Mouse (Mus musculus) cortical plate, adult 2 months (tissue): Measurements from ENCODE around the gene Cyp24a1. TPM values are rescaled to one million over a fixed set of nuclear protein-coding genes. Genes with fewer than 3 reads are reported as not detected.

ENCODE experiments used
- H3K27ac ChIP-seq: fragments of 200-500 bp; 2 replicates; pipeline ENCODE4 v1.5.1; 2012; ENCODE audit warnings: low read length, control low read depth, inconsistent platforms; ENCODE audit not compliant: insufficient read depth
- H3K4me1 ChIP-seq: fragments of 200-500 bp; 2 replicates; pipeline ENCODE4 v1.6.1; 2011; ENCODE audit warnings: low read length; ENCODE audit not compliant: control insufficient read depth, insufficient read depth
- H3K4me3 ChIP-seq: fragments of 200-500 bp; 2 replicates; pipeline ENCODE4 v1.5.1; 2011; ENCODE audit warnings: mild to moderate bottlenecking, low read length, control low read depth; ENCODE audit not compliant: insufficient read depth
- CTCF ChIP-seq: fragments of 200-500 bp; IDR thresholded peaks from 2 replicates; pipeline ENCODE4 v1.5.1; 2011; ENCODE audit warnings: mild to moderate bottlenecking, control low read depth, low read length; ENCODE audit not compliant: insufficient read depth; ENCODE audit errors: extremely low read depth
- POLR2A ChIP-seq: fragments of 200-500 bp; IDR thresholded peaks from 2 replicates; pipeline ENCODE4 v1.6.1; 2011; ENCODE audit warnings: mild to moderate bottlenecking, low read length, control low read depth; ENCODE audit not compliant: insufficient read depth; ENCODE audit errors: extremely low read depth
- polyA plus RNA-seq: library from polyadenylated mRNA; depleted of rRNA; stranded (reverse); fragments of >200 nt; gene quantifications from 2 replicates; pipeline ENCODE4 v1.2.3, GENCODE M21; 2012; rRNA removed

Gene Cyp24a1
- 0.08 and 0.15 TPM in 2 replicates for polyA plus RNA-seq

- Histone ChIP-seq H3K27ac (no peak within 1 kb of the TSS), H3K4me1 (no peaks in the 10 kb centered on the region), H3K4me3 (no peak within 1 kb of the TSS)
- TF ChIP-seq POLR2A = no peak
- no peak for TF ChIP-seq CTCF
Observed at GRCm38 (mm10) chr2:170497091-170497566, at the start of gene Cyp24a1. Gene Cyp24a1, minus strand, starts transcription at chr2:170497145.

GRCm38 (mm10) chr2:170545745-170546144 lies 48.8 kb upstream of the Cyp24a1 start:
- H3K27ac ChIP-seq = no peak overlapping the region
- H3K4me3 ChIP-seq = no peak overlapping the region
- H3K4me1 ChIP-seq = peaks cover 4% of the 10 kb centered on the region
- TF ChIP-seq CTCF (no peak), POLR2A (no peak)

- H3K4me1 ChIP-seq = peaks cover 2% of the 10 kb centered on the region; the same call in 1 of the 2 replicates
- H3K4me3 ChIP-seq = no peak overlapping the region
- TF ChIP-seq CTCF (no peak), POLR2A (no peak)
- no peak overlapping the region for H3K27ac ChIP-seq
Observed at GRCm38 (mm10) chr2:170544950-170545349, 48.0 kb upstream of the Cyp24a1 start.

- TF ChIP-seq POLR2A (no peak), CTCF (no peak)
- Histone ChIP-seq H3K4me1 (peaks cover 6% of the 10 kb centered on the region), H3K4me3 (no peak overlapping the region), H3K27ac (no peak overlapping the region)
Observed at GRCm38 (mm10) chr2:170544159-170544558, 47.2 kb upstream of the Cyp24a1 start.

- Histone ChIP-seq H3K4me1 (peaks cover 8% of the 10 kb centered on the region), H3K4me3 (no peak overlapping the region), H3K27ac (no peak overlapping the region)
- TF ChIP-seq CTCF (no peak), POLR2A (no peak)
Observed at GRCm38 (mm10) chr2:170543625-170544024, 46.7 kb upstream of the Cyp24a1 start.

- no peak for TF ChIP-seq CTCF
- TF ChIP-seq POLR2A = no peak
- H3K4me1 ChIP-seq = peaks cover 8% of the 10 kb centered on the region
- H3K4me3 ChIP-seq = no peak overlapping the region
- H3K27ac ChIP-seq = no peak overlapping the region
Observed at GRCm38 (mm10) chr2:170539211-170539610, 42.3 kb upstream of the Cyp24a1 start.

GRCm38 (mm10) chr2:170535841-170536240 lies 38.9 kb upstream of the Cyp24a1 start:
- Histone ChIP-seq H3K4me3 (no peak overlapping the region), H3K4me1 (peaks cover 7% of the 10 kb centered on the region), H3K27ac (no peak overlapping the region)
- no peak for TF ChIP-seq CTCF
- no peak for TF ChIP-seq POLR2A

- Histone ChIP-seq H3K4me3 (no peak overlapping the region), H3K4me1 (peaks cover 5% of the 10 kb centered on the region), H3K27ac (no peak overlapping the region)
- TF ChIP-seq POLR2A = no peak
- no peak for TF ChIP-seq CTCF
Observed at GRCm38 (mm10) chr2:170534803-170535174, 37.8 kb upstream of the Cyp24a1 start.

GRCm38 (mm10) chr2:170534116-170534802 lies 37.3 kb upstream of the Cyp24a1 start:
- Histone ChIP-seq H3K27ac (no peak overlapping the region), H3K4me1 (peaks cover 2% of the 10 kb centered on the region; the same call in 1 of the 2 replicates), H3K4me3 (no peak overlapping the region)
- TF ChIP-seq POLR2A (no peak), CTCF (no peak)

GRCm38 (mm10) chr2:170530256-170530655 lies 33.3 kb upstream of the Cyp24a1 start:
- Histone ChIP-seq H3K27ac (no peak overlapping the region), H3K4me1 (no peaks in the 10 kb centered on the region), H3K4me3 (no peak overlapping the region)
- no peak for TF ChIP-seq CTCF
- TF ChIP-seq POLR2A = no peak

GRCm38 (mm10) chr2:170529766-170530165 lies 32.8 kb upstream of the Cyp24a1 start:
- no peak overlapping the region for H3K27ac ChIP-seq
- no peak overlapping the region for H3K4me3 ChIP-seq
- no peaks in the 10 kb centered on the region for H3K4me1 ChIP-seq
- TF ChIP-seq POLR2A = no peak
- TF ChIP-seq CTCF = no peak
